Mouse (Mus musculus): ENCODE results near the gene Zfp239. TPM values are rescaled to one million over a fixed set of nuclear protein-coding genes. Genes with fewer than 3 reads are reported as not detected.

Zfp239 gene
- polyA plus RNA-seq (2015; fragmentation: Nextera tagmentation; extraction: Ambion mirVana): 9.0 and 11.0 TPM in 2 replicates

GRCm38 (mm10) chr6:117861848-117862247, at the start of gene Zfp239:
Zfp239 (plus strand) TSS chr6:117862100.
- 68% methylated on average over 6 of the region's 6 CpGs for WGBS
- H3K36me3 ChIP-seq (ENCODE audit: insufficient read depth, low read length): no peaks in the 10 kb centered on the region
- no peaks in the 10 kb centered on the region for H3K27me3 ChIP-seq (ENCODE audit: insufficient read depth, low read length)
- H3K4me3 ChIP-seq (replicated peaks; ENCODE audit: low read depth, low read length): peak within 1 kb of the TSS; percentile 60
- no peaks in the 10 kb centered on the region for H3K9me3 ChIP-seq (replicated peaks; ENCODE audit: low read length)
- TF ChIP-seq CTCF (IDR thresholded peaks at IDR 0.05; ENCODE audit: low read depth): no peak
- peak within 1 kb of the TSS; percentile 82 for H3K4me2 ChIP-seq (ENCODE audit: low read length)
- DNase-seq (ENCODE audit: low spot score) (no peak), ATAC-seq (replicated peaks; ENCODE audit: low FRiP score, low read depth) (no peak)
- peak within 1 kb of the TSS; percentile 65 for H3K9ac ChIP-seq (ENCODE audit: low read depth, low read length)
- no peak within 1 kb of the TSS for H3K27ac ChIP-seq
- 0 out of 2 replicates have a peak, but pooled peaks cover 2% of the 10 kb centered on the region for H3K4me1 ChIP-seq (replicated peaks; ENCODE audit: insufficient read depth, low read length)

- Histone ChIP-seq H3K27me3 (ENCODE audit: insufficient read depth, low read length) (no peaks in the 10 kb centered on the region), H3K27ac (no peak overlapping the region), H3K36me3 (ENCODE audit: insufficient read depth, low read length) (no peaks in the 10 kb centered on the region), H3K9me3 (replicated peaks; ENCODE audit: low read length) (no peaks in the 10 kb centered on the region), H3K4me1 (replicated peaks; ENCODE audit: insufficient read depth, low read length) (no peaks in the 10 kb centered on the region), H3K4me2 (ENCODE audit: low read length) (no peak overlapping the region), H3K4me3 (replicated peaks; ENCODE audit: low read depth, low read length) (no peak overlapping the region), H3K9ac (ENCODE audit: low read depth, low read length) (no peak overlapping the region)
- no peak for ATAC-seq (replicated peaks; ENCODE audit: low FRiP score, low read depth)
- no peak for DNase-seq (ENCODE audit: low spot score)
- TF ChIP-seq CTCF (IDR thresholded peaks at IDR 0.05; ENCODE audit: low read depth): no peak
Measured at GRCm38 (mm10) chr6:117814681-117815080, 47.2 kb upstream of the Zfp239 start.

DNA sequence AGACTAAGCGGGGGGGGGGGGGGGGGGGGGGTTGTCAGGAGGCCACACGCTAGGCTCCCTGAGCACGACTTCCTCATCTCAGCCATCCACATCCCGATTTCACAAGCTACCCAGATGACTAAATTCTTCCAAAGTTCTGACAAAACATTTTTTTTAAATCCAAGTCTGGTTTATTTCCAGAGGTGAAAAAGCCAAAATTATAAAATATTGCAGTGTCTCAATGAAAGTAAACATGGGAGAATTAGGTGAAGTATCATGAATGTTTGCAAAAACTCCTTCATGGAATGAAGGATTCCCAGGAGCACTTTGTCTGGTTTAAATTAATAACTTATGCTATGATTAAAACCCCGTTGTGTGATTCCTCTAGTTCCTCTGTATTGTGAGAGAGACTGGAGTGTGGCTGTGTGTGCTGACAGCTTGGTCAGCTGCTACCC, 44.8 kb upstream of the Zfp239 start:
- WGBS: 83% methylated on average over 4 of the region's 5 CpGs
- Histone ChIP-seq H3K9ac (ENCODE audit: low read depth, low read length) (no peak overlapping the region), H3K4me1 (replicated peaks; ENCODE audit: insufficient read depth, low read length) (no peaks in the 10 kb centered on the region), H3K27me3 (ENCODE audit: insufficient read depth, low read length) (no peaks in the 10 kb centered on the region), H3K27ac (no peak overlapping the region), H3K9me3 (replicated peaks; ENCODE audit: low read length) (no peaks in the 10 kb centered on the region), H3K4me2 (ENCODE audit: low read length) (no peak overlapping the region), H3K36me3 (ENCODE audit: insufficient read depth, low read length) (no peaks in the 10 kb centered on the region), H3K4me3 (replicated peaks; ENCODE audit: low read depth, low read length) (no peak overlapping the region)
- TF ChIP-seq CTCF (IDR thresholded peaks at IDR 0.05; ENCODE audit: low read depth): no peak
- ATAC-seq (replicated peaks; ENCODE audit: low FRiP score, low read depth) (no peak), DNase-seq (ENCODE audit: low spot score) (no peak)

DNA sequence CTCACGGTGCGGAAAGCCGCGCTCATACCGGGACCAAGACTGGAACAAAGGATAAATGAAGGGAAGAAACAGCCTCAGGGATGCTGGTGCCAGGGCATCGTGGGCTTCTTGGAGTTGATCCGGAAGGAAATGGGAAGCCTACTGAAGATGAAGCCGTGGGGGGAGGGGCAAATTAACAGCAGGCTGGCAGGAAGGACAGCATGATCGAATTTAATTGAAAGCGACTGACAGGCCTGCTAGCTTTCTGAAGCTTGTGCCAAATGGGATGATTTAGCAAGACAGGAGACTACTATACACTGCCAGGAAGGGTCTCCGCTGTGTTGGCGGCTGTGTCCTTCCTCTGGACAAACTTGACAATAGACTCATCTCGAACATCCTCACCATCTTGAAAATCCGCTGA, 41.6 kb upstream of the Zfp239 start:
- 85% methylated on average over 14 of the region's 14 CpGs for WGBS
- H3K9ac ChIP-seq (ENCODE audit: low read depth, low read length): no peak overlapping the region
- no peaks in the 10 kb centered on the region for H3K4me1 ChIP-seq (replicated peaks; ENCODE audit: insufficient read depth, low read length)
- no peak for TF ChIP-seq CTCF (IDR thresholded peaks at IDR 0.05; ENCODE audit: low read depth)
- H3K4me3 ChIP-seq (replicated peaks; ENCODE audit: low read depth, low read length): no peak overlapping the region
- no peak for DNase-seq (ENCODE audit: low spot score)
- H3K36me3 ChIP-seq (ENCODE audit: insufficient read depth, low read length): no peaks in the 10 kb centered on the region
- H3K27me3 ChIP-seq (ENCODE audit: insufficient read depth, low read length): no peaks in the 10 kb centered on the region
- H3K27ac ChIP-seq: no peak overlapping the region
- H3K9me3 ChIP-seq (replicated peaks; ENCODE audit: low read length): no peaks in the 10 kb centered on the region
- ATAC-seq (replicated peaks; ENCODE audit: low FRiP score, low read depth): no peak
- no peak overlapping the region for H3K4me2 ChIP-seq (ENCODE audit: low read length)

- Histone ChIP-seq H3K27ac (no peak overlapping the region), H3K9me3 (replicated peaks; ENCODE audit: low read length) (no peaks in the 10 kb centered on the region), H3K4me3 (replicated peaks; ENCODE audit: low read depth, low read length) (no peak overlapping the region), H3K27me3 (ENCODE audit: insufficient read depth, low read length) (no peaks in the 10 kb centered on the region), H3K36me3 (ENCODE audit: insufficient read depth, low read length) (no peaks in the 10 kb centered on the region), H3K4me1 (replicated peaks; ENCODE audit: insufficient read depth, low read length) (0 out of 2 replicates have a peak, but pooled peaks cover 3% of the 10 kb centered on the region), H3K4me2 (ENCODE audit: low read length) (no peak overlapping the region), H3K9ac (ENCODE audit: low read depth, low read length) (no peak overlapping the region)
- 3% methylated on average over 4 of the region's 4 CpGs for WGBS
- TF ChIP-seq CTCF (IDR thresholded peaks at IDR 0.05; ENCODE audit: low read depth): peak; percentile 90
- DNase-seq (ENCODE audit: low spot score): peak; percentile 91
- peak; percentile 82 for ATAC-seq (replicated peaks; ENCODE audit: low FRiP score, low read depth)
Measured at GRCm38 (mm10) chr6:117825369-117825768, 36.5 kb upstream of the Zfp239 start.

GRCm38 (mm10) chr6:117828273-117828672, 33.6 kb upstream of the Zfp239 start:
- no peak for ATAC-seq (replicated peaks; ENCODE audit: low FRiP score, low read depth)
- DNase-seq (ENCODE audit: low spot score): peak; percentile 88
- TF ChIP-seq CTCF (IDR thresholded peaks at IDR 0.05; ENCODE audit: low read depth): peak; percentile 96
- Histone ChIP-seq H3K9ac (ENCODE audit: low read depth, low read length) (no peak overlapping the region), H3K9me3 (replicated peaks; ENCODE audit: low read length) (no peaks in the 10 kb centered on the region), H3K27me3 (ENCODE audit: insufficient read depth, low read length) (no peaks in the 10 kb centered on the region), H3K36me3 (ENCODE audit: insufficient read depth, low read length) (no peaks in the 10 kb centered on the region), H3K4me3 (replicated peaks; ENCODE audit: low read depth, low read length) (no peak overlapping the region), H3K27ac (no peak overlapping the region), H3K4me1 (replicated peaks; ENCODE audit: insufficient read depth, low read length) (0 out of 2 replicates have a peak, but pooled peaks cover 3% of the 10 kb centered on the region), H3K4me2 (ENCODE audit: low read length) (no peak overlapping the region)
- WGBS: 19% methylated on average over 9 of the region's 9 CpGs
